Mouse (Mus musculus): Measurements from ENCODE around the gene Commd6. TPM values are rescaled to one million over a fixed set of nuclear protein-coding genes. Genes with fewer than 3 reads are reported as not detected.

The Commd6 gene
- 100 to 1,000 TPM in 1 of 2 experiments, 10 to 100 TPM in 1; 89.7 to 113 TPM for polyA plus RNA-seq (2017; shearing (Covaris generic))

GRCm38 (mm10) chr14:101640153-101640843 lies at the start of gene Commd6:
Gene Commd6 (minus strand): TSS chr14:101640686.

GRCm38 (mm10) chr14:101653581-101654525 lies 13.4 kb upstream of the Commd6 start, which contains the start of gene Uchl3:
Gene Uchl3 (plus strand): TSS chr14:101653967.

GRCm38 (mm10) chr14:101608519-101609368 lies 31.7 kb downstream of the Commd6 start, which contains the start of gene Tbc1d4:
Gene Tbc1d4 (minus strand): TSS chr14:101609191.

Other genes with a start within 250 kb of the Commd6 start
- gene Tbc1d4, start 31.5 kb downstream of the Commd6 start, polyA plus RNA-seq (2017; shearing (Covaris generic)): 100 to 1,000 TPM in 1 of 2 experiments, 10 to 100 TPM in 1; 49.6 to 176 TPM
- 10 to 100 TPM; 62.7 to 90.7 TPM for gene Uchl3, start 13.3 kb upstream of the Commd6 start, polyA plus RNA-seq (2017; shearing (Covaris generic))
- gene Gm9922, start 89.1 kb upstream of the Commd6 start, polyA plus RNA-seq (2017; shearing (Covaris generic)): not detected
- gene Lmo7, start 89.3 kb upstream of the Commd6 start, polyA plus RNA-seq (2017; shearing (Covaris generic)): 1 to 10 TPM in 1 of 2 experiments, under 1 TPM in 1; 0.44 to 3.1 TPM

Measured in activated CD4-positive, CD25-positive, alpha-beta regulatory T cell (primary cell).